Mouse (Mus musculus) cerebellum, adult 2 months (tissue): ENCODE results near the gene Dhfr.

Experiments used
- CTCF ChIP-seq: fragments of 200-500 bp; IDR thresholded peaks from 2 replicates; pipeline ENCODE4 v1.5.1; 2011; ENCODE audit warnings: low read depth, mild to moderate bottlenecking, control low read depth, low read length, moderate library complexity, borderline replicate concordance; ENCODE audit not compliant: insufficient read depth
- POLR2A ChIP-seq: fragments of 200-500 bp; IDR thresholded peaks from 2 replicates; pipeline ENCODE4 v1.6.1; 2011; ENCODE audit warnings: low read length, control low read depth, borderline replicate concordance; ENCODE audit not compliant: insufficient read depth

- TF ChIP-seq POLR2A (no peak), CTCF (no peak)
These were observed 14.7 kb upstream of the Dhfr start for GRCm38 (mm10) chr13:92339787-92340186.
